Mouse (Mus musculus) spleen, adult 2 months (tissue): Measurements from ENCODE around the gene Nrxn1. TPM values are rescaled to one million over a fixed set of nuclear protein-coding genes. Genes with fewer than 3 reads are reported as not detected.

Experiments
- DNase-seq, 2 experiments: peaks; one replicate each; pipeline versions ENCODE4 v3.0.0 to v3.0.0-alpha.2; 2012 to 2021; ENCODE audit warnings: low spot score in 2 of 2, low read depth in 1 of 2
- H3K27ac ChIP-seq: fragments of 200-500 bp; 2 replicates; pipeline ENCODE4 v1.5.1; 2012; ENCODE audit warnings: low read length, inconsistent platforms; ENCODE audit not compliant: insufficient read depth
- H3K27me3 ChIP-seq: fragments of 200-500 bp; 2 replicates; pipeline ENCODE4 v1.6.1; 2012; ENCODE audit warnings: mild to moderate bottlenecking, moderate library complexity, low read length, inconsistent platforms; ENCODE audit not compliant: control insufficient read depth, insufficient read depth
- H3K36me3 ChIP-seq: fragments of 200-500 bp; 2 replicates; pipeline ENCODE4 v1.6.1; 2012; ENCODE audit warnings: mild to moderate bottlenecking, low read length, inconsistent platforms; ENCODE audit not compliant: control insufficient read depth, insufficient read depth
- H3K4me1 ChIP-seq: fragments of 200-500 bp; 2 replicates; pipeline ENCODE4 v1.6.1; 2011; ENCODE audit warnings: inconsistent platforms; ENCODE audit not compliant: control insufficient read depth, insufficient read depth, insufficient read length
- H3K4me3 ChIP-seq: fragments of 200-500 bp; 2 replicates; pipeline ENCODE4 v1.5.1; 2011; ENCODE audit warnings: mild to moderate bottlenecking, inconsistent platforms; ENCODE audit not compliant: insufficient read depth, insufficient read length; ENCODE audit errors: extremely low read depth
- CTCF ChIP-seq: fragments of 200-500 bp; IDR thresholded peaks from 2 replicates; pipeline ENCODE4 v1.5.1; 2011; ENCODE audit warnings: mild to moderate bottlenecking, inconsistent platforms; ENCODE audit not compliant: insufficient read depth, insufficient read length, insufficient replicate concordance; ENCODE audit errors: extremely low read depth
- POLR2A ChIP-seq: fragments of 200-500 bp; IDR thresholded peaks from 2 replicates; pipeline ENCODE4 v1.6.1; 2011; ENCODE audit warnings: low read depth, low read length, inconsistent platforms
- WGBS: fragments of 180-500 bp; shearing (Covaris S2); methylation state at CpG from one replicate; pipeline ENCODE4 v1.1.7; 2018; 5-methylcytosine and 5-hydroxymethylcytosine counted together
- polyA plus RNA-seq: library from polyadenylated mRNA; depleted of rRNA; stranded (reverse); fragments of >200 nt; gene quantifications from 2 replicates; pipeline ENCODE4 v1.2.3, GENCODE M21; 2012

Gene Nrxn1
- polyA plus RNA-seq, 1 experiment, result 0.50 TPM

- no peak overlapping the region for H3K4me3 ChIP-seq
- no peak overlapping the region for H3K27ac ChIP-seq
- WGBS, result 84% methylated on average over 3 of the region's 3 CpGs
- no peaks in the 10 kb centered on the region for H3K36me3 ChIP-seq
- DNase-seq, result no peak
- no peaks in the 10 kb centered on the region for H3K4me1 ChIP-seq
- TF ChIP-seq CTCF (no peak), POLR2A (no peak)
- no peaks in the 10 kb centered on the region for H3K27me3 ChIP-seq
Observed at GRCm38 (mm10) chr17:90425974-90426373, 666.9 kb downstream of the Nrxn1 start.

DNA sequence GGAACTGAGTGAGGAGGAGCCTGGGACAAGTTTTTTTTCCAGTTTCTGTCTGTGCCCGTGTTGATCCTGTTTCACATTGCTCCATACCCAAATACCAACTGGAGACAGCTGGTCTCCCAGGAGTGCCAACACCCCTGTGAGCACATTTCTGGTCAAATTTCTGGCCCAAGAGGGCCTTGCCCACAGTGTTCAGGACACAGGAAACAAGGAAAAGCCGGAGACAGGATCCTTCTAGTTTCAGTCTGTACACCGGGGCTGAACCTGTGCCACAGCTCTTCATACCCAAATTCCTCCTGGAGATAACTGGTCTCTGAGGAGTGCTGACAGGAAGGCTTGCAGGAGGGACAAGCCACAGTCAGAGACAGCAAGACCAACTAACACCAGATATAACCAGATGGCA, 670.3 kb downstream of the Nrxn1 start:
- no peak for TF ChIP-seq POLR2A
- TF ChIP-seq CTCF, result no peak
- no peak for DNase-seq
- Histone ChIP-seq H3K27me3 (no peaks in the 10 kb centered on the region), H3K36me3 (no peaks in the 10 kb centered on the region), H3K4me1 (no peaks in the 10 kb centered on the region), H3K4me3 (no peak overlapping the region), H3K27ac (no peak overlapping the region)
- WGBS, result 85% methylated on average over 3 of the region's 3 CpGs

DNA sequence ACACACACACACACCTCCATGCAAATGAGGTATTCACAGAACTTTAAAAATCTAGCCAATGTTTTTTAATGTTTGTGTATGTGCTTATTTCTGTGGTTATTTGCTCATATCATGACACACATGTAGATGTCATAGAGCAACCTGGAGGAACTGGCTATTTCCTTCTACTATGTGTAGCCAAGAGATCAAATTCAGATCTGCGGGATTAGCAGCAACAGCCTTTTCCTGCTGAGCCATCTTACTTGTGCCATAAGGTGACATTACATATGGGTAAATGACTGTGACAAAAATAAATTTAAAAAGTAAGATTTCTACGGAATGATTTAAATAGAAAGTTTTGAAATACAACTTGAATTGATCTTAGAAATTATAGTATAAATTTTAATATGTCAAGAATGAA, 672.1 kb downstream of the Nrxn1 start:
- 85% methylated on average over 2 of the region's 2 CpGs for WGBS
- Histone ChIP-seq H3K36me3 (no peaks in the 10 kb centered on the region), H3K4me1 (no peaks in the 10 kb centered on the region), H3K27ac (no peak overlapping the region), H3K4me3 (no peak overlapping the region), H3K27me3 (no peaks in the 10 kb centered on the region)
- no peak for TF ChIP-seq CTCF
- no peak for TF ChIP-seq POLR2A
- DNase-seq, result no peak

- Histone ChIP-seq H3K36me3 (no peaks in the 10 kb centered on the region), H3K27me3 (no peaks in the 10 kb centered on the region), H3K4me1 (no peaks in the 10 kb centered on the region), H3K27ac (no peak overlapping the region), H3K4me3 (no peak overlapping the region)
- DNase-seq, result no peak
- no peak for TF ChIP-seq POLR2A
- TF ChIP-seq CTCF, result no peak
- 82% methylated on average over 1 of the region's 1 CpGs for WGBS
Observed at GRCm38 (mm10) chr17:90419615-90420014, 673.3 kb downstream of the Nrxn1 start.

GRCm38 (mm10) chr17:90396357-90396756, 696.5 kb downstream of the Nrxn1 start:
- no peaks in the 10 kb centered on the region for H3K4me1 ChIP-seq
- no peak for TF ChIP-seq POLR2A
- TF ChIP-seq CTCF, result no peak
- H3K27ac ChIP-seq, result no peak overlapping the region
- H3K4me3 ChIP-seq, result no peak overlapping the region
- H3K36me3 ChIP-seq, result no peaks in the 10 kb centered on the region
- no peaks in the 10 kb centered on the region for H3K27me3 ChIP-seq
- no peak for DNase-seq

- WGBS, result 86% methylated on average over 6 of the region's 6 CpGs
- Histone ChIP-seq H3K4me1 (no peaks in the 10 kb centered on the region), H3K27ac (no peak overlapping the region), H3K27me3 (no peaks in the 10 kb centered on the region), H3K4me3 (no peak overlapping the region), H3K36me3 (no peaks in the 10 kb centered on the region)
- DNase-seq, result no peak
- TF ChIP-seq POLR2A, result no peak
Observed at GRCm38 (mm10) chr17:90394606-90395005, 698.3 kb downstream of the Nrxn1 start.

GRCm38 (mm10) chr17:90392751-90393150, 700.1 kb downstream of the Nrxn1 start:
- TF ChIP-seq POLR2A, result no peak
- TF ChIP-seq CTCF, result no peak
- no peaks in the 10 kb centered on the region for H3K36me3 ChIP-seq
- H3K4me1 ChIP-seq, result no peaks in the 10 kb centered on the region
- DNase-seq, result no peak
- no peak overlapping the region for H3K4me3 ChIP-seq
- H3K27me3 ChIP-seq, result no peaks in the 10 kb centered on the region
- H3K27ac ChIP-seq, result no peak overlapping the region
- 94% methylated on average over 1 of the region's 1 CpGs for WGBS
